Mouse (Mus musculus) thymus, adult 2 months (tissue): ENCODE results near the gene Spsb3.

ENCODE experiments used
- CTCF ChIP-seq: fragments of 200-500 bp; IDR thresholded peaks from 2 replicates; pipeline ENCODE4 v1.5.1; 2012; ENCODE audit warnings: mild to moderate bottlenecking, control low read depth, low read length, moderate library complexity, borderline replicate concordance; ENCODE audit not compliant: control insufficient read depth, poor library complexity, insufficient read depth; ENCODE audit errors: extremely low read depth
- POLR2A ChIP-seq: fragments of 200-500 bp; IDR thresholded peaks from 2 replicates; pipeline ENCODE4 v1.6.1; 2012; ENCODE audit warnings: mild to moderate bottlenecking, low read length, control low read depth, moderate library complexity; ENCODE audit not compliant: control insufficient read depth, poor library complexity, insufficient read depth; ENCODE audit errors: extremely low read depth

DNA sequence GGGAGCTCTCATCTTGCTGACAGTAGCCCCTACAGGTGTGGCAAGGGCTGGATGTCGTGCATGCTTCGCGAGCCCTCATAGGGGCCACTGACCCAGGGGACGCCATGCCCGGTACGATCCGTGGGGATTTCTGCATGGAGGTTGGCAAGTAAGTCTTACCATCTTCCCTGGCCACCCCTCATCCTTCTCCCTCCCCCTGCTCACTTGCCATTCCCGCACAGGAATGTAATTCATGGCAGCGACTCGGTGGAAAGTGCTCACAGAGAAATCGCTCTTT is 10.5 kb downstream of the Spsb3 start:
- TF ChIP-seq POLR2A (no peak), CTCF (no peak)
